Mouse (Mus musculus) liver, embryonic 14.5 days (tissue): Measurements from ENCODE around the gene Htra1. TPM values are rescaled to one million over a fixed set of nuclear protein-coding genes. Genes with fewer than 3 reads are reported as not detected.

ENCODE experiments used
- ATAC-seq: fragments of 200-750 bp; cut with Nextera tagmentation; 2 replicates; pipeline ENCODE4 v1.8.0; 2017; ENCODE audit warnings: moderate number of reproducible peaks, mild to moderate bottlenecking, moderate library complexity; ENCODE audit not compliant: insufficient read depth
- DNase-seq, 3 experiments: peaks; one replicate each; pipeline ENCODE4 v3.0.0-alpha.2; 2012 to 2013; ENCODE audit warnings: low read depth in 3 of 3, low spot score in 3 of 3
- H3K27ac ChIP-seq: fragments of 300-500 bp; sonication (generic); 2 replicates; pipeline ENCODE4 v1.5.1; 2014; ENCODE audit warnings: moderate library complexity, mild to moderate bottlenecking, control low read depth, inconsistent platforms
- H3K27me3 ChIP-seq: fragments of 300-500 bp; sonication (generic); 2 replicates; pipeline ENCODE4 v1.6.1; 2014; ENCODE audit warnings: mild to moderate bottlenecking, low read length, moderate library complexity; ENCODE audit not compliant: control insufficient read depth, insufficient read depth
- H3K36me3 ChIP-seq: fragments of 300-500 bp; sonication (generic); replicated peaks from 2 replicates; pipeline ENCODE4 v1.6.1; 2014; ENCODE audit warnings: low read depth; ENCODE audit not compliant: control insufficient read depth, insufficient read depth
- H3K4me1 ChIP-seq, 2 experiments: fragments of 200-500 bp in 1 of 2; fragments of 300-500 bp in 1 of 2; sonication (generic) in 1 of 2; replicated peaks; 2 replicates each; pipeline ENCODE4 v1.6.1; 2012 to 2014; ENCODE audit warnings: antibody characterized with exemption in 1 of 2, inconsistent platforms in 1 of 2, low read length in 1 of 2; ENCODE audit not compliant: control insufficient read depth in 2 of 2, insufficient read depth in 2 of 2
- H3K4me2 ChIP-seq: fragments of 300-500 bp; sonication (generic); 2 replicates; pipeline ENCODE4 v1.6.1; 2014; ENCODE audit warnings: low read depth, mild to moderate bottlenecking, control low read depth, moderate library complexity
- H3K4me3 ChIP-seq, 2 experiments: fragments of 200-500 bp in 1 of 2; fragments of 300-500 bp in 1 of 2; sonication (generic) in 1 of 2; 2 replicates each; pipeline ENCODE4 v1.5.1; 2012 to 2014; ENCODE audit warnings: low read depth in 2 of 2, low read length in 2 of 2, mild to moderate bottlenecking in 2 of 2, control low read depth in 1 of 2, inconsistent platforms in 1 of 2, moderate library complexity in 1 of 2; ENCODE audit not compliant: insufficient read depth in 1 of 2
- H3K9ac ChIP-seq: fragments of 300-500 bp; sonication (generic); replicated peaks from 2 replicates; pipeline ENCODE4 v1.6.1; 2014; ENCODE audit warnings: mild to moderate bottlenecking, control low read depth, moderate library complexity
- H3K9me3 ChIP-seq: fragments of 300-500 bp; sonication (generic); 2 replicates; pipeline ENCODE4 v1.6.1; 2016; ENCODE audit warnings: low read length, mixed read lengths; ENCODE audit not compliant: control insufficient read depth
- CTCF ChIP-seq: IDR thresholded peaks from 2 replicates; pipeline ENCODE4 v1.5.1; 2016; ENCODE audit warnings: antibody characterized with exemption, low read depth, control low read depth
- EP300 ChIP-seq: IDR thresholded peaks from 2 replicates; pipeline ENCODE4 v1.6.1; 2016; ENCODE audit warnings: antibody characterized with exemption, low read depth
- WGBS: fragments of 180-500 bp; shearing (Covaris S2); extraction: QIAGEN DNeasy Blood & Tissue Kit; methylation state at CpG from one replicate; pipeline ENCODE4 v1.1.7; 2014; ENCODE audit not compliant: insufficient replicate concordance; 5-methylcytosine and 5-hydroxymethylcytosine counted together
- polyA plus RNA-seq, 2 experiments: library from polyadenylated mRNA; depleted of rRNA in 1 of 2; stranded (reverse) in 1 of 2; unstranded in 1 of 2; fragments of >200 nt; fragmentation: Nextera tagmentation in 1 of 2; extraction: Ambion mirVana in 1 of 2; gene quantifications; 2 replicates each; pipeline versions ENCODE4 v1.2.1 to v1.2.3; 2012 to 2014

Htra1 gene
- polyA plus RNA-seq, 2 experiments: 0.17 to 0.30 TPM

- Histone ChIP-seq H3K27me3 (no peaks in the 10 kb centered on the region), H3K9ac (no peak overlapping the region), H3K4me3 (no peak overlapping the region), H3K4me1 (no peaks in the 10 kb centered on the region), H3K4me2 (no peak overlapping the region), H3K9me3 (no peaks in the 10 kb centered on the region), H3K27ac (no peak overlapping the region), H3K36me3 (no peaks in the 10 kb centered on the region)
- no peak for ATAC-seq
- no peak for TF ChIP-seq CTCF
- no peak for TF ChIP-seq EP300
- 55% methylated on average over 3 of the region's 3 CpGs for WGBS
- no peak for DNase-seq
These were observed 47.0 kb downstream of the Htra1 start for GRCm38 (mm10) chr7:130982881-130983280.

- no peak for TF ChIP-seq EP300
- no peaks in the 10 kb centered on the region for H3K36me3 ChIP-seq
- no peak overlapping the region for H3K4me3 ChIP-seq
- H3K9ac ChIP-seq: no peak overlapping the region
- no peaks in the 10 kb centered on the region for H3K4me1 ChIP-seq
- H3K9me3 ChIP-seq: no peaks in the 10 kb centered on the region
- H3K27ac ChIP-seq: no peak overlapping the region
- no peak overlapping the region for H3K4me2 ChIP-seq
- H3K27me3 ChIP-seq: no peaks in the 10 kb centered on the region
- ATAC-seq (no peak), DNase-seq (no peak)
- WGBS: 76% methylated on average over 7 of the region's 7 CpGs
These were observed 48.4 kb downstream of the Htra1 start for GRCm38 (mm10) chr7:130984294-130984693.

- no peak for DNase-seq
- Histone ChIP-seq H3K4me1 (no peaks in the 10 kb centered on the region), H3K27ac (no peak overlapping the region), H3K36me3 (no peaks in the 10 kb centered on the region), H3K4me2 (no peak overlapping the region), H3K27me3 (no peaks in the 10 kb centered on the region), H3K9me3 (no peaks in the 10 kb centered on the region), H3K9ac (no peak overlapping the region), H3K4me3 (no peak overlapping the region)
- no peak for ATAC-seq
- TF ChIP-seq EP300 (no peak), CTCF (no peak)
- 73% methylated on average over 12 of the region's 12 CpGs for WGBS
These were observed 49.3 kb downstream of the Htra1 start for GRCm38 (mm10) chr7:130985193-130985592.

GRCm38 (mm10) chr7:130985716-130986115, 49.8 kb downstream of the Htra1 start:
- Histone ChIP-seq H3K4me2 (no peak overlapping the region), H3K9me3 (no peaks in the 10 kb centered on the region), H3K9ac (no peak overlapping the region), H3K4me1 (no peaks in the 10 kb centered on the region), H3K4me3 (no peak overlapping the region), H3K36me3 (no peaks in the 10 kb centered on the region), H3K27ac (no peak overlapping the region), H3K27me3 (no peaks in the 10 kb centered on the region)
- no peak for ATAC-seq
- 57% methylated on average over 3 of the region's 3 CpGs for WGBS
- no peak for DNase-seq
- TF ChIP-seq EP300 (no peak), CTCF (no peak)

GRCm38 (mm10) chr7:130988146-130988545, 52.2 kb downstream of the Htra1 start:
- Histone ChIP-seq H3K4me3 (no peak overlapping the region), H3K4me1 (no peaks in the 10 kb centered on the region), H3K27me3 (no peaks in the 10 kb centered on the region), H3K9ac (no peak overlapping the region), H3K36me3 (no peaks in the 10 kb centered on the region), H3K4me2 (no peak overlapping the region), H3K9me3 (no peaks in the 10 kb centered on the region), H3K27ac (no peak overlapping the region)
- ATAC-seq: no peak
- no peak for TF ChIP-seq EP300
- no peak for TF ChIP-seq CTCF
- 61% methylated on average over 5 of the region's 5 CpGs for WGBS
- no peak for DNase-seq
